Mouse (Mus musculus) small intestine, adult 2 months (tissue): ENCODE measurements around the gene Cpb2.

Experiments
- CTCF ChIP-seq: fragments of 200-500 bp; IDR thresholded peaks from 2 replicates; pipeline ENCODE4 v1.5.1; 2012; ENCODE audit warnings: low read depth, mild to moderate bottlenecking, control low read depth, inconsistent platforms, low read length, moderate library complexity, mixed read lengths; ENCODE audit not compliant: insufficient replicate concordance, insufficient read length; ENCODE audit errors: extremely low read depth
- POLR2A ChIP-seq: fragments of 200-500 bp; IDR thresholded peaks from 2 replicates; pipeline ENCODE4 v1.6.1; 2012; ENCODE audit warnings: low read depth, mild to moderate bottlenecking, control low read depth, inconsistent platforms, low read length, moderate library complexity

DNA sequence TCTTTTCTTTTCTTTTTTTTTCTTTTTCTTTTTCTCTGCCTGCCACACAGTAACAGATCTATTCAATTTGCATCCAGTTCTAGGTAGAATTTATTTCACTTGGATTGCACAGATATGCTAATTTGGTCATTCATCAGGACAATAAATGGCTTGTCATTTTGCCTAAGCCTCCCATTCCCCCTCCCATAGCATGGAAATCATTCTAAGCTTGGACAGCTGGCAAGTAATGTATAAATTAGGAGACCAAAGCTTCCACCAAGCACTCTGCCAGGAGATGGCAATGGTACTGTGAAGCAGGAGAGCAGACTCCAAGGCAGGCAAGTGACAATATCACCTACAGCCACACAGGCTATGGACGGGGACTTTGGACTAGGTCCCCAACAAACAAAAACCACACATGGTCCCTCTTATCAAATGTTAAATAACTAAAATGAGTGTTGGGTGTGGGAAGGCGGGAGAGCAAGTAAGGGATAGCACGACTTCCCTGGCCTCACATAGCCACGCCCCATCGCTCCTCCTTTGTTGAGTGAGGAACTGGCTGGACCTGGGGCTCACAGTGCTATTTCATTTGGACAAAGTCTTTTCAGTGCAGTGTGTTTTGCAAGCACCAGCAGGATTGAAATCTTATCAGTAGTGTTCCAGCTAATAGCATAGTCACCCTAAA, 22.7 kb upstream of the Cpb2 start:
- TF ChIP-seq POLR2A (no peak), CTCF (no peak)
